Mouse (Mus musculus) 416B (cell line): ENCODE measurements around the gene Usp37.
A peak's percentile ranks its signal among the peaks of the same experiment; 100 is the strongest.
"Not testable (repeated sequence)": the region's sequence is repeated elsewhere in the genome, so short reads cannot be mapped to it uniquely, and the experiment has no call there.

Experiments
- DNase-seq: peaks from one replicate; pipeline ENCODE4 v3.0.0; 2011; ENCODE audit warnings: low read depth

The Usp37 gene

DNA sequence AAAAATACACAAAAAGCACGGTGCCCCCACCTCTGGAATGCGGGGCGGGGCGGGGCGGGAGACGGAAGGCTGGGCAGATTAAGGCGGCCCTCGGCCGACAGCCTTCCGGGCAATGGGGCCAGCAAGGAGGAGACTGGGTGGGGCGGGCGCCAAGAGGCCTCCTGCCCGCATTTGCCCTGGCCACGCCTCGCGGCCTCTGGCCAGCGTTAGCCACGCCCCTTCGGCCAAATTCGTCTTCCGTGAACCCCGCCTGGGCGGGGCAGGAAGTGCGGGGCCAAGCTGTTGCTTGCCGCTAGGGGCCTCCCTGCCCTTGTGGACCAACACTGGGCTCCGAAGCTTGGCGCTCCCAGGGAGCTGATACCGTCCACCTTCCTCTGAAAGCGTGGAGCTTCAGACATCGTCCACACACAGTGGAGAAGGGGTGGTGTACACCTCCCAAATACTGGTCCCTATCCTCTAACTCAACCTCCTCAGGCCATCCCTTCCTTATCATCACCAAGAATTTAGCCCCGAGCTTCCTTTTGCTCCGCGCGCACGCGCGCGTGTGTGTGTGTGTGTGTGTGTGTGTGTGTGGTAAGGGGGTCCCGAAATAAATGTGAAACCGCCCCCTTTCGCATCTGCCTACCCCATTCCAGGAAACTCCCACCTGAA lies 146.7 kb downstream of the Usp37 start:
- peak; percentile 98 for DNase-seq

DNA sequence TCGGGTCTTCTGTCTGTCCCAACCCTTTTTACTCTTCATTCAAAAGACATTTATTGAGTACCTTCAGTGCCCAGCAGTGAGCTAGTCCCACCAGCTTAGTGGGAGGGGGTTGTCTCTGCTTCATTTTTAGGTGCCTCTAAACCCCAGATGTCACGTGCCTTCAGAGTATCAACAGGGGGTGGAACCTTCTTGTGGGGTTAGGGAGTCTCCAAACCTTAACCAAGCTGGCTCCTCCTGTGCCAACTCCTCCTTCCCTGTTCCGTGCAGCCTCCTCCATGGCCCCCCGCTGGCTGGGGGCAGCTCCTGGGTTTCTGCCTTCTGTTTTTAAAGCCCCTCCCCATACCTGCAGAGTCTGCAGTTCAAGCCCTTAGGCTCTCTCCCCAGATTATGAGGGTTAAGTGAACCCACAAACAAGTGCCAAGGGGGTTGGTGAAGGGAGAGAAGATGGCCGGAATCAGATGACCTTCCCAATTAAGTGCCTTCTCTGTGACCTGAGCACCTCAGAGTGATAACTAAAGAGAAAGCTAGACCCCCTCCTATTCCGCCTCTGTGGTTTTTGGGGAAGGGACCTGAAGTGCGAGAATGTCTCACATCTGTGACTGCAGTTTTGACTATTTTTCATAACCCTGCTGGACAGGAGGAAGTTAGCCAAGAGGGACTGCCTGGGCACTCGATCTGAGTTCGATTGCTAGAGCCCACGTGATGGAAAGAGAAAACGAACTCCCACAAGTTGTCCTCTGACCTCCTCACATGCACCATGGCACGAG lies 147.4 kb downstream of the Usp37 start:
- not testable (repeated sequence) for DNase-seq

DNA sequence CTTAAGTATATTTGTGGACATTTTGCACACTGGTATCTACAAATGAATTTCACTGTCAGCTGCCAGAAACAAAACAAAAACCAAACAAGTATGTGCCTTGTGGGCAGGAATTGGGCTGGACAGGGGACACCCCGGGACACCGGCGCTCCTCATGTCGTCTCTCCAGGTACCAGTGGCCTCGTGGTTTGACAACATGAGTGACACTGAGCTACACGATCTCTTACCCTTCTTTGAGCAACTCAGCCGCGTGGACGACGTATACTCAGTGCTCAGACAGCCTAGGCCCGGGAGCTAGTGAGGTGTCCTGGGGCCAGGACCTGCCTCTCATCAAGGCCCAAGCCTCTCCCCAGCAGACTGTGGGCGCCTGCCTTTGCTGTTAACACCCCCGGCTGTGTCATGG lies 148.8 kb downstream of the Usp37 start:
- no peak for DNase-seq

DNA sequence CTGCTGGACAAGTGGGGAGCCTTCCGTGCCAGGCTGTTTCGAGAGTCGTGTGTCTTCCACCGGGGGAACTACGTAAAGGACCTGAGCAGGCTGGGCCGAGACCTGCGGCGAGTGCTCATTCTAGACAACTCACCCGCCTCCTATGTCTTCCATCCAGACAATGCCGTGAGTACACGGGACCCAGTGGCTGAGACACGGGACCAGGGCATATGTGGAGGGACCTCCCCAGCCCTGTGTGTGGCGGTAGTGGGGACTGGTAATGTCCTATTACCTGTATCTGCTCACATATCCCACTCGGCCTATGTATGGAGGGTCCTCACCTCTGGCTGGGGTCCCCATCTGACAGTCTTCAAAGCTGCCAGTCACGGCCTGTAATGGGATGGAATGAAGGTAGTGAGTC lies 149.2 kb downstream of the Usp37 start:
- DNase-seq: no peak

DNA sequence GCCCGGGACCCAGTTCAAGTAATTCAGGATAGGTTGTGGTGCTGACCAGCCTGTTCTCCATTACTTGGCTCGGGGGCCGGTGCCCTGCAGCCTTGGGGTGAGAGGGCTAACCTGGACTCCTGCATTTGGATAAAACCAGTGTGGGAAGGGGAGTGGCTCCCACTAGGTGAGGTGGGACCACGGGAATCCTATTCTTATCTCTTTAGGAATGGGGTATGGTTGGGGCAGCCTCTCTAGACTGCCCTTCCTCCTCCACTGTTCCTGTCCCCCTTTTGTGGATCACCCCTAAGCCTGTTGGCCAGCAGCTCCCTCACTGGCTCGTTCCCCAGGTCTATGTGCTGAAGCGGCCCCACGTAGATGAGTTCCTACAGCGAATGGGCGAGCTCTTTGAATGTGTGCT lies 149.8 kb downstream of the Usp37 start:
- DNase-seq: no peak

DNA sequence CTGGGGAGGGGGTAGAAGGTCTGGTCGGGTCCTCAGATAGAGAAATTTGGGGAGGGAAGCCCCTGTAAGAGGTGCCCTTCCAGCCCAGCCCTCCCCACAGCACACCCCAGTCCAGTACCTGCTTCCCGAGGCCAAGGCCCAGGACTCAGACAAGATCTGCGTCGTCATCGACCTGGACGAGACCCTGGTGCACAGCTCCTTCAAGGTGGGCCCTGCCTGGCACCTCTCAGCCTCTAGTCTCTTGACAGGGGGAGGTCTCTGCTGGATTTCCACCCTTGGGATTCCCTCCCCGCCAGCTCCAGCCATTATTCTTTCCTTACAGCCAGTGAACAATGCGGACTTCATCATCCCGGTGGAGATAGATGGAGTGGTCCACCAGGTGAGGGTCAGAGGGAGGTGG lies 150.4 kb downstream of the Usp37 start:
- no peak for DNase-seq

DNA sequence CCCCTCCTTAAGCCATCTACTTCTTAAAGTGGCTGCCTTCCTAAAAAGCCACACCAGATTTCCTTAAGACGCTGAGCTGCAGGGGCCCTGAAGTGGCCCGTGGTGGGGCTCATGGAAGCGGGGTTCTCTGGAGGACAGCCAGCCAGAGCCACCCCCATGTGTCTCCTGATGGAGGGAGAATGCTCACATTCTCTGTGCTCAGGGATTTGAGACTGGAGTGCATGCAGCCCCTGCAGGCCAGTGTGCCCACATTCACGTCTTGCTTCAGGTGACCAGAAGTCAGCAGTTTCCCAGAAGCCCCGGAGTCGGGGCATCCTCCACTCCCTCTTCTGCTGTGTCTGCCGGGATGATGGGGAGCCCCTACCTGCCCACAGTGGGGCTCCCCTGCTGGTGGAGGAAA lies 151.1 kb downstream of the Usp37 start:
- no peak for DNase-seq

DNA sequence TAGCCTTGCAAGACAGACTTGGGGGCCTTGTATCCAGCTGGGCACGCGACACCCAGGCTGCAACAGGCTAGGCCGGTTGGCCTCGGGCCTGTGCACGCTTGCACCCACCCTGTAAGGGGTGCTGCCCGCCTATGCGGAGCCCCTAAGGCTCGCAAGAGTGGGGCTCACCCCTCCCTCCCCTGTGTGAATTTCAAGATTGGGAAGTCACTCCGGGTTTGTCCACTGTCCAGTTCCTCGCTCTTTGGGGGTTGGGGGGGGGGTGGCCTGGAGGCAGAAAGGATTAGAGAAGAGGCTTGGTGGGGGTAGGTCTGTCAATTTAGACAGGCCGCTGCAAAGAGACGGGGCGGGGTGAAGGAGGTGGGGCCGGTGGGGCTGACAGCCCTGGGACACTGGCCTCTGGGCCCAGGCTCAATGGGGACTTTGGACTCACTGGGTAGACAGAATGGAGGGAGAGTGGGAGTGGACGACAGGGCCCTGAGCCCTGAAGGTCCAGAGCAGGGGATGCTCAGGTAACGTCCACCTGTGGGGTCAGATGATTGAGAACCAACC lies 151.6 kb downstream of the Usp37 start:
- no peak for DNase-seq

DNA sequence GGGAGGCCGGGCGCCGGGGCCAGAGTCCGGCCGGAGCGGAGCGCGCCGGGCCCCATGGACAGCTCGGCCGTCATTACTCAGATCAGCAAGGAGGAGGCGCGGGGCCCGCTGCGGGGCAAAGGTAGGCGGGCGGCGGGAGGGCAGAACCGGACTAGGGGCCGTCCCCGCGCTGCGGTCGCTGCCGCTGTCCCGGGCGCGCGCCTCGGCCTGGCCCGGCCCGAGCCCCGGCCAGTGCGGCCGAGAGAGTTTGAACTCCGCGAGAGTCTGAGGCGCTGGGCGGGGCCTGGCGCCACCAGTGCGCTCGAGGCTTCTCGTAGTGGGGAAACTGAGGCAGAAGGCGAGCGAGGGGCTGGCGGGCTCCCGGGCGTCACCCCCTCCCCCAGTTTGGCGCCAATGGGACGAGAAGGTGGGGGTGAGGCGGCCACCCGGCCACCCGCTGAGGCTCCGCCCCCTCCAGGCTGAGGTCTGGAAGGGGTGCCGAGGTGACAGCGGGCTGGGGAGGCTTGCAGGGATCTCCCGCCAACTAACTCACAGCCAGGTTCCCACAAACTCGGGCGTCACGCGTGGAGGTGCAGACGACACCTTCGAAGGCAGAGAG lies 152.1 kb downstream of the Usp37 start:
- DNase-seq: peak; percentile 72

DNA sequence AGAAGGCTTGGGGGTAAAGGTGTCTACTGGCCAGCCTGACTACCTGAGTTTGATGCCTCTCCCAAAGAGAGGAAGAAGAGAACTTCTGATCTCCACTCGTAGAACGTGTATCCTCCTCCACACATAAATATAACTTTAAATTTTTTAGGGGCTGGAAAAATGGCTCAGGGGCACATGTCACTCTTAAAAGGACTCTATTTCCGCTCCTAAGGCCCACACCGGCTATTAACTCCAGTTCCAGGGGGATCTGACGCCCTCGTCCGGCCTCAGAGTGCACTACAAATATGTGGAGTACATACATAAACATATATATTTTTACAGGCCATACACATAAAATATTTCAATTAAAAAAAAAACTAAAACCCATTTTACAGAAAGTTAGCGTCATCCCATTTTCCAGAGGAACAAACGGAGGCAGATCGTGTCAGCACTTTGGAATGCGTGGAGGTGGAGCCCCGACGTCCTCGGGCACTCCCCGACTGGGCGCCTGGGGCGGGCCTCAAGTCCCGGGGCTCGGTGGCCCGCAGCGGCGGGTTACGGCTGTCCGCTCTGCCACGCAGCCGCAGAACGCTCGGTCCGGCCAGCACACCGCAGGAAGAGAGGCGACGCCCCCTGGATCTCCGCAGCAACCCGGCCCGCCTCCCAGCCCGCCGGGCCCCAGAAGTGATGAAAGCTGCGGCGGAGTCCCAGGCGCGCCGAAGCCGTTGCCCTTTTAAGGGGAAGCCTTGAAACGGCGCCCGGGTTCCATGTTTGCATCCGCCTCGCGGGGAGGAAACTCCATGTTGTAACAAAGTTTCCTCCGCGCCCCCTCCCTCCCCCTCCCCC lies 152.9 kb downstream of the Usp37 start, which contains the start of gene Ctdsp1:
Gene Ctdsp1 (plus strand): TSS at position 586 of the 825 bp plus-strand sequence.
- peak; percentile 96 for DNase-seq

DNA sequence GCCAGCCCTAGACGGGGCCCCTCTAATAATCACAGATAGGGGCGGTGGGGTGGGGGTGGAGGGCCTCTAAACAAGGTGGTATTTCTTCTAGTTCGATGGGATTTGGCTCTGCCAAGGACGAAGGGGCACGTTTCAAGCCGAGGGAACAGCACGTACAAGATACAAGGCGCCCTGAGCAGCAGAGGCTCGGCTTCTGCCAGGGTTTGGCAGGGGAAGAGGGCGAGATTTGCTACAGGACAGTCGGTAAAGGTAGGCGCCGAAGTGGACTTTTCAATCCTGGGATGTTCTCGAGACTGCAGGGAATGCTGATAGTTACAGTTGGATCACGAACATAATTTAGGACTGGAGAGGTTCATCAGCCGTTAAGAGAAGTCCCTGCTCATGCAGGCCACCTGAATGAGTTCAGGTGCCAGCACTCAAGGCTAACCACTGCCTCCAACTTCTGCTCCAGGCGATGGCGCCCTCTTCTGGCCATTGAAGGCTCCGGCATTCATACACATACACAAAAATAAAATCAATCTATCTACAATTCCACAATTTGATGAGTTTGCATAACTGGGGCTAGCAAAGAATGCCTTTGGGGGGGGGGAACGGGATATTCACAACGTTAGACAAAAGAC lies 153.7 kb downstream of the Usp37 start:
- peak; percentile 91 for DNase-seq

DNA sequence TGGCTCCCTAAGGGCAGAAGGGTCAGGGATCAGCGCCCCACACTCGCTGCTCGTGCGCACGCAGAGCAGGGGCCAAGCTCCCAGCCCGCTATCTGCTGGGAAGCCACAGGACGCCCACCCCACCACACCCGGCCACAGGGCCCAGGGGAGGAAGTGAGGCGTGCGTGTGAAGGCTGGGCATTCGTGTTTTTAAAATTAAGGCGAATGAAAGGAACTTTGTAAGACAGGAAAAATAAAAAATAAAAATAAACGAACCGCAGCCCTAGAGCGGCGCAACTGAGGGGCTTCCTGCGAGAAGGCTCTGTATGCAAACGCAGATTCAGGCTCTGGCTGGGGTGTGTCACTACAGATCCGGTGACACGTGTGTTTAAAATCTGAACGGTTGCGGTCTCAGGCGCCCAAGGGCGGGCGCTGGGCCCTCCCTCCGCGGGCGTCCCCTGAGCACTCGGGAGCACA lies 154.2 kb downstream of the Usp37 start:
- DNase-seq: peak; percentile 83

DNA sequence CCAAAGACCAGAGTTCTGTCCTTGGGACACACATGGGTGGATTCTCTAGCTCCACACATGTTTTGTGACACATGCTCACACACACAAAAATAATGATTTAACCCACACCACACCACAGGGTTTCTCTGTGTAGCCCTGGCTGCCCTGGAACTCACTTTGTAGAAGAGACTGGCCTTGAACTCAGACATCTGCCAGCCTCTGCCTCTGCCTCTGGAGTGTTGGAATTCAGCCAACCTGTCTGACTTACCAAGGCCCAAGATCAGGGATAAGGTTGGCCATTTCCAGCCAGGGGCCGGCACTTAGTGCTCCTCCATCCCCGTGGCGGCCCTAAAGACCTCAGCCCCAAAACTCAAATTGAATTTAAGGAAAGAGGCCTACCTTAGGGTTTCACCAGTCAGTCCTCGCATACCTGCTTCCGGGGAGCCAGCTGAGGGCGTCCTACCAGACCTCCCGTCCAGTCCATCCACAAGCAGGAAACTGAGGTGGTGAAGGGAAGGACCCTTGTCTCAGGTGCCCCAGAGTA lies 155.6 kb downstream of the Usp37 start:
- no peak for DNase-seq

DNA sequence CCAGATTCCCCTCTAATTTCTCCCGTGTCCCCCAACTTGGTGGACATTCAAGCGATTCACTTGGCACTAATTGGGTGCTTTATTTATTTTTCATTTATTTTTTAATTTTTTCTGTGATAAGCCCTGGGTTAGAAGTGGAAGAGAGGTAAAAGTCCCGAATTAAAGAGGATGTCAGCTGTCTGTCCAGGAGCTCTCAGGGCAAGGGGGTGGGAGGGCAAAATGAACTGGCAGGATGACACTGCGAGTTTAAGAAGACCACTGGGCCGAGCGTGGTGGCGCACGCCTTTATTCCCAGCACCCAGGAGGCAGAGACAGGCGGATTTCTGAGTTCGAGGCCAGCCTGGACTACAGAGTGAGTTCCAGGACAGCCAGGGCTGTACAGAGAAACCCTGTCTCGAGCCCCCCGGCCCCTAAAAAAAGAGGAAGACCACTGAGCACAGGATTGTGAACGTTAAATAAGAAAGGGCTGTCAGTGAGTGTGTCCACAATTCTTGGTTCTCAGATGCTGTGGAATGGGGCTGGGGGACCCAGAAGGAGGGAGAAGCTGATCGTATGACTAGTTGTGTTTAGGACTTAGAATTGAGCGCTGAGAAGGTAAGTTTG lies 156.6 kb downstream of the Usp37 start:
- no peak for DNase-seq

DNA sequence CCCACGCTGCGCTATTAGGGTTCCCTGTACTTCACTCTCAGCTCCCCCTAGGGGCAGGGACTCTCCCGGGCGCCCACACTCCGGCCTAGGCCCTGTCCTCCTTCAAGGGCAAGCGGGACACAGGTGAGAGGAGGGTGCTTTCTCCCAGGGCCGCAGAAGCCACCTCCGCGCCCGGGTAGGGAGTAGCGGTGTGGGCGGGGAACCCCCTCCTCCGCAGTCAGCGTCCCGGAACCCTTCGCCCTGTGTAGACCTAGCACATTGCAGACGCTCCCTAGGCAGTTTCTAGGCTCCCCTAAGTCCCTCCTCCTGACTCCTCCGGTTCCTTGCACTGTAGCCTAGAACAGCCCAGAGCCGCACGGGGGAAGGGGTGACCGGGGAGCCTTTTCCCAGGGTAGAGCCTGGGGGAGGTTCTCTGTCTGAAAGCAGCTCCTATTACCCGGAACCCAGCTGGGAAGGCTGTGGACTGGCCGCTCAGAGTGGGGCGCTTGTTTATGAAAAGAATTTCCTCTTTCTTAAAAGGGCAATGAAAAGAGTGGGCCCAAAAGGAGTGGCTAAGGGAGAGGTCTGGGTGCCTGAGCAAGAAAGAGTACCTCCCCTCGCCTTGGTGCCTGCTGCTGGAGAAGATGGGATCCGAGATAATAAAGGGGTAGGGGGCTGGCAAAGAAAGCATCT lies 157.2 kb downstream of the Usp37 start:
- peak; percentile 97 for DNase-seq

DNA sequence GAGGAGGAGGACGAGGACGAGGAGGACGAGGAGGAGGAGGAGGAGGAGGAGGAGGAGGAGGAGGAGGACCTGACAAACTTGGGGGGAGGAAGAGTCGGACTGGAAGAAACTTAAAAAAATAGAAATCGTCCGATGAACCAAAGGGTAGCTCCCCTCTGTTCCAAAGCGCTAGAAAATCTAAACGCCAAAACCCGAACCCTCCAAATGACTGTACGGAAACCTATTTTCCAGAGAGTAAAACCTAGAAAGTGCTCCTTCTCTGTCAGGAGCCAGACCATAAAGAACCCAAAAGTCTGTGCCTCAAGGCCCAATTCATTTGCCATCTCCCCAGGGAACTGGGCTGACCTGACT lies 157.7 kb downstream of the Usp37 start:
- no peak for DNase-seq

DNA sequence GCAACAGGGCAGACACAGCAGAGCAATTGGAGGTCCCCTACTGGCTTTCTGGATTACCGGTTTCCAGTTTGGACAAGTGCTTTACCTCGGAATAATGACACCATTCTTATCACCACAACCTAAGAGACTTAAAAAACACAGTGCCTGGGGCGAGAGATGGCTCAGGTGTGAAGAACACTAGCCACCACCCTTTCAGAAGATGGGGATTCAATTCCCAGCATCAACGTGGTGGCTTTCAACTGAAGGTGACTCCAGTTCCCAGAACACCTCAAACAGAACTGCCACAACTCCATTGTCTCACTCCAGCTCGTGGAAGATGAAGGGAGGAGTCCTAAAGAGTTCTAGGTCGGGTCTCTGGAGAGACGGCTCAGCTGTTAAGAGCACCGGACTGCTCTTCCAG lies 158.6 kb downstream of the Usp37 start:
- DNase-seq: no peak
